Mouse (Mus musculus) kidney, embryonic 16.5 days (tissue): ENCODE data around the gene Rc3h2. TPM values are rescaled to one million over a fixed set of nuclear protein-coding genes. Genes with fewer than 3 reads are reported as not detected.

Experiments used
- ATAC-seq: fragments of 200-750 bp; cut with Nextera tagmentation; 2 replicates; pipeline ENCODE4 v1.8.0; 2017; ENCODE audit warnings: moderate TSS enrichment; ENCODE audit not compliant: low FRiP score, low TSS enrichment
- H3K27ac ChIP-seq: fragments of 300-500 bp; sonication (generic); 2 replicates; pipeline ENCODE4 v1.5.1; 2014; ENCODE audit warnings: low read length
- H3K27me3 ChIP-seq: fragments of 300-500 bp; sonication (generic); 2 replicates; pipeline ENCODE4 v1.6.1; 2014; ENCODE audit warnings: low read length, control low read depth, mixed read lengths; ENCODE audit not compliant: insufficient read depth
- H3K36me3 ChIP-seq: fragments of 300-500 bp; sonication (generic); 2 replicates; pipeline ENCODE4 v1.6.1; 2014; ENCODE audit warnings: low read length, control low read depth, mixed read lengths; ENCODE audit not compliant: insufficient read depth
- H3K4me1 ChIP-seq: fragments of 300-500 bp; sonication (generic); 2 replicates; pipeline ENCODE4 v1.6.1; 2014; ENCODE audit warnings: low read length, control low read depth, mixed read lengths; ENCODE audit not compliant: insufficient read depth
- H3K4me2 ChIP-seq: fragments of 300-500 bp; sonication (generic); replicated peaks from 2 replicates; pipeline ENCODE4 v1.6.1; 2014; ENCODE audit warnings: low read depth, low read length
- H3K4me3 ChIP-seq: fragments of 300-500 bp; sonication (generic); 2 replicates; pipeline ENCODE4 v1.5.1; 2014; ENCODE audit warnings: mild to moderate bottlenecking, low read length
- H3K9ac ChIP-seq: fragments of 300-500 bp; sonication (generic); replicated peaks from 2 replicates; pipeline ENCODE4 v1.6.1; 2014; ENCODE audit warnings: low read length
- H3K9me3 ChIP-seq: fragments of 300-500 bp; sonication (generic); 2 replicates; pipeline ENCODE4 v1.6.1; 2016; ENCODE audit warnings: low read length, control low read depth
- WGBS: fragments of 180-500 bp; shearing (Covaris S2); extraction: QIAGEN DNeasy Blood & Tissue Kit; methylation state at CpG from one replicate; pipeline ENCODE4 v1.1.7; 2014; 5-methylcytosine and 5-hydroxymethylcytosine counted together
- polyA plus RNA-seq: library from polyadenylated mRNA; unstranded; fragments of >200 nt; fragmentation: Nextera tagmentation; extraction: Ambion mirVana; gene quantifications from 2 replicates; pipeline ENCODE4 v1.2.1, GENCODE M21; 2015

Gene Rc3h2
- polyA plus RNA-seq, 1 experiment from 2014 or later = 10.6 TPM

DNA sequence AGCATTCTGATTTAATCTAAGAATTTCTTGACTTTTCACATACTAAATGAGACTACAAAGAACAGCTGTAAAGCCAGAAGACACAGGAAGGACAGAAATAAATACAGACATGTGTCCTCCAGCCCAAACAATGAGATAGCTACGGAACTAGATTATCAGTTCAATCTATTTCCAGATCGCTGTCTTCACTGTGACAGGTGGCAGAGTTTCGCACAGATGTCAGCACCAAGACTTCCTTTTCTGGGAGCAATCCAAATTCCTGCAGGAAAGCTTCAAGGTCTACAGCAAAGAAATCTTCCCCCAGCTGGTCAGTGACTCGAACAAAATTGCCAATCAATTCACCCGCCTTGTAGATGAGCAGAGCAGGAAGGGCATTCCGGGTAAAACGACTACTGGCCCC is 71.0 kb downstream of the Rc3h2 start:
- H3K4me3 ChIP-seq = no peak overlapping the region
- peaks cover 55% of the 10 kb centered on the region for H3K36me3 ChIP-seq
- H3K27ac ChIP-seq = no peak overlapping the region
- H3K9me3 ChIP-seq = no peaks in the 10 kb centered on the region
- ATAC-seq = no peak
- H3K27me3 ChIP-seq = no peaks in the 10 kb centered on the region
- WGBS = 69% methylated on average over 7 of the region's 7 CpGs
- H3K4me2 ChIP-seq = no peak overlapping the region
- no peak overlapping the region for H3K9ac ChIP-seq
- H3K4me1 ChIP-seq = no peaks in the 10 kb centered on the region

DNA sequence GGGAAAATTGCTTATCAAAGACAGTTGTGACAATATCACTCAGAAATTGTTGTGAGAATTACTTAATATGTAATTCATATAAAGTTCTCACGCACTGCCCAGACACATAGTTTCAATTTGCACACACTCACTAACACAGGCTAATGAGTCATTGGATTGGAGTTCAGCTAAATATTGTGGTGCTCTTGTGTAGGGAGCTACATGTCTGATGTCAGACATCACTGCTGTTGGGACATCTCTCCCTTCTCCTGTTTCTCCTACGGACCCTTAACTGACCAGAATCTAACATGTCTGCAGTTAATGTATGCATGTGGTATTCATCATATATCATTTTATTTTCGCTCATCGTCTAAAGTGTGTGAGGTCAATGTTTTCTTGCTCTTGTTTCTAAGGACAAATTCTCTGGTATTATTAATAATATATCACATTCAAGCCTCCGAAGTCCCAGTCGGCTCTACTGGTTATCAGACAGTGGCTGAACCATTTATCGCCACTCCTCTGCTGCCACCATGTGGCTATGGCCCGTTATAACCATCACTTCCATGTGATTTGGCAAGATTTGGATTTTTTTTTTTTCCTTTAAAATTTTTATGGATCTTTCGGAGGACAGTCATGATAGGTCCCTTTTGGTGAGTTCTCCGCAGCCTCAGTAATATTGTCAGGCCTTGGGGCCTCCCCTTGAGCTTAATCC is 84.1 kb downstream of the Rc3h2 start:
- H3K4me1 ChIP-seq = no peaks in the 10 kb centered on the region
- H3K4me2 ChIP-seq = no peak overlapping the region
- H3K36me3 ChIP-seq = no peaks in the 10 kb centered on the region
- H3K4me3 ChIP-seq = no peak overlapping the region
- 58% methylated on average over 10 of the region's 10 CpGs for WGBS
- no peaks in the 10 kb centered on the region for H3K27me3 ChIP-seq
- H3K9me3 ChIP-seq = no peaks in the 10 kb centered on the region
- H3K27ac ChIP-seq = no peak overlapping the region
- ATAC-seq = no peak
- H3K9ac ChIP-seq = no peak overlapping the region

DNA sequence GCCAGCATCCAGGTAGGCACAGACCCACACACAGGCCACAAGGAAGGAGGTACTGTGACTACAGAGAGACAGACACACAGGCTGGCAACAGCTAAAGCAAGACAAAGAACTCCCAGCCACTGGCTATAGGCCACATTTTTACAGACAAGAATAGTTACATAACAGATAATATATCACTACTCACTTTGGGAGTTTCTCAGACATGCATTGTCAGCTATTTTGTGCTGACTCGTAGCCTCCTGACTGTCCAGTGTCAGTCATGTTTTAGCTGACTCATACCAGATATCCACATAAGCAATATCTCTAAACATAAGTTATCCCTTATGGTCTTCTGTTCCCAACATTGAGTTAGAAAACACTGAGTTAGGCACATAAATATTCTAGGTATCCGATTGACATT is 89.4 kb downstream of the Rc3h2 start:
- no peaks in the 10 kb centered on the region for H3K4me1 ChIP-seq
- H3K4me3 ChIP-seq = no peak overlapping the region
- no peaks in the 10 kb centered on the region for H3K36me3 ChIP-seq
- H3K9me3 ChIP-seq = no peaks in the 10 kb centered on the region
- no peak overlapping the region for H3K27ac ChIP-seq
- no peak for ATAC-seq
- H3K4me2 ChIP-seq = no peak overlapping the region
- 82% methylated on average over 2 of the region's 2 CpGs for WGBS
- no peaks in the 10 kb centered on the region for H3K27me3 ChIP-seq
- no peak overlapping the region for H3K9ac ChIP-seq

DNA sequence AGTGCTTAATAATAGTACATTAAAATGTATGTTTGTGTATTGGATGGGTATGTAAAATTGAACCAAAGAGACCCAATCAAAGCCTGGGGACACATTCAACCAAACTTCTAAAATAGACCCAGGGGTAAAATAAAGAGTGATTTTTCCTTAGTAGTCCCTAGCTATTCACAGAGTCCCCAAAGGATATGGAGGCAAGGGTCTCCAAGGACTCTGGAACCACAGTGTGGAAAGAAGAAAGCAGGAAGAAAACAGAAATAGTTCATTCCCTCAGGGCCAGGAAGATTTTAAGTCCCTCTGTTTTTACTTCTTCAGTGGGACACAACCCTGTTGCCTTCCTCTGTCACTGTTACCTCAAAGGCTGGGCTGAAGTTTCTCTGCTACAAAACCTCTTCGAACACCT is 96.5 kb downstream of the Rc3h2 start, which contains the start of gene Olfr368:
Gene Olfr368, plus strand, starts transcription at position 301 of the 400 bp plus-strand sequence.
- H3K27me3 ChIP-seq = no peaks in the 10 kb centered on the region
- ATAC-seq = no peak
- H3K36me3 ChIP-seq = no peaks in the 10 kb centered on the region
- H3K4me1 ChIP-seq = no peaks in the 10 kb centered on the region
- H3K9ac ChIP-seq = no peak within 1 kb of the TSS
- no peak within 1 kb of the TSS for H3K4me2 ChIP-seq
- WGBS = 85% methylated on average over 1 of the region's 1 CpGs
- no peak within 1 kb of the TSS for H3K27ac ChIP-seq
- no peak within 1 kb of the TSS for H3K4me3 ChIP-seq
- H3K9me3 ChIP-seq = no peaks in the 10 kb centered on the region

Other genes with a start within 250 kb of the Rc3h2 start
- gene Olfr365, start 234.7 kb downstream of the Rc3h2 start, polyA plus RNA-seq = not detected in 2 replicates
- not detected in 2 replicates for gene Olfr366, start 211.3 kb downstream of the Rc3h2 start, polyA plus RNA-seq
- gene Olfr368, start 96.4 kb downstream of the Rc3h2 start, polyA plus RNA-seq = not detected in 2 replicates
- 47.0 and 50.6 TPM in 2 replicates for gene Pdcl, start 63.6 kb downstream of the Rc3h2 start, polyA plus RNA-seq
- 8.2 and 9.6 TPM in 2 replicates for gene Zbtb26, start 20.2 kb upstream of the Rc3h2 start, polyA plus RNA-seq
- 8.3 and 9.1 TPM in 2 replicates for gene Zbtb6, start 20.3 kb upstream of the Rc3h2 start, polyA plus RNA-seq
- gene Rabgap1, start 20.4 kb upstream of the Rc3h2 start, polyA plus RNA-seq = 33.3 and 42.0 TPM in 2 replicates
- 0.77 and 1.5 TPM in 2 replicates for gene Gpr21, start 93.4 kb upstream of the Rc3h2 start, polyA plus RNA-seq